Mouse (Mus musculus) heart, adult 9 months (tissue): ENCODE measurements at regions not wholly inside any gene's neighbourhood (a gene's known extent, or its start where the extent isn't known, plus 50 kb on each side); places are given as distances from the start of the nearest gene placed in this dataset.

Source experiments
- DNase-seq, 2 experiments: peaks; one replicate each; pipeline ENCODE4 v3.0.0; 2022; ENCODE audit warnings: low spot score in 2 of 2

DNA sequence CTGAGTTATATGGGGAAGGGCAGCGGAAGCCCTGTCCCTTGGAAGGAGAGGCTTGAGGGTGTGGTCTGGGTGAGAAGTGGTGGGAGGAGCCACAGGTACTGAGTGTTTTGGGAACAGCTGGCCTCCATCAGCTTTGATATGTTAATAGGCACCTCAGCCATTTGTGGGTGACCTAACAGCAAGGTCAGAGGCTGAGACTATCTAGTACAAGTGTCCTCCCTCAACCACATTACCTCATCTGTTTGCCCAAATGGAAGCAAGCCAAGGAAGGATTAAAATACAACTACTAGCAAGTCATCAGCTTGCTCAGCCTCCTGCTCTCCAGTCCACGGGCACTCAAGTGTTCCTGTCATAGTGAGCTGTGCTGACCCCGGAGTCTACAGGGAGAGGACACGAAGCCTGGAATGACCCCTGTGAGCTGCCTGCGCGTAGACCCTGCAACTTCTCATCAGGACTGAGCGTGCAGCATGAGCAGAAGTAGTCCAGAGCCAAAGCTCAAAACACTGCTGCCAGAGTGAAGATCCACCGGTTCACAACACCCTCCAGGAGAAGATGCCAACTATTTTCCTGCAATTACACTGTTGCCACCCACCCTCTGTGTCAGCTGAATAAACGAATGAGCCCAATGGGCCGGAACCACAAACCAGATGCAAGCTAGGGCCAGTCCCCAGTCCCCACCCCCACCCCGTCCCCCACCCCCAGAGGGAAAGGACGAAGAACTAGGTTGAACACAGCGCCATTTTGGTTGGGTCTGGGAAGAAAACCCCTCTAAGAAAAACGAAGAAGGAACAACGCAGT is 239.6 kb downstream of the Qk start:
- peak; percentile 85 to 87 for DNase-seq

DNA sequence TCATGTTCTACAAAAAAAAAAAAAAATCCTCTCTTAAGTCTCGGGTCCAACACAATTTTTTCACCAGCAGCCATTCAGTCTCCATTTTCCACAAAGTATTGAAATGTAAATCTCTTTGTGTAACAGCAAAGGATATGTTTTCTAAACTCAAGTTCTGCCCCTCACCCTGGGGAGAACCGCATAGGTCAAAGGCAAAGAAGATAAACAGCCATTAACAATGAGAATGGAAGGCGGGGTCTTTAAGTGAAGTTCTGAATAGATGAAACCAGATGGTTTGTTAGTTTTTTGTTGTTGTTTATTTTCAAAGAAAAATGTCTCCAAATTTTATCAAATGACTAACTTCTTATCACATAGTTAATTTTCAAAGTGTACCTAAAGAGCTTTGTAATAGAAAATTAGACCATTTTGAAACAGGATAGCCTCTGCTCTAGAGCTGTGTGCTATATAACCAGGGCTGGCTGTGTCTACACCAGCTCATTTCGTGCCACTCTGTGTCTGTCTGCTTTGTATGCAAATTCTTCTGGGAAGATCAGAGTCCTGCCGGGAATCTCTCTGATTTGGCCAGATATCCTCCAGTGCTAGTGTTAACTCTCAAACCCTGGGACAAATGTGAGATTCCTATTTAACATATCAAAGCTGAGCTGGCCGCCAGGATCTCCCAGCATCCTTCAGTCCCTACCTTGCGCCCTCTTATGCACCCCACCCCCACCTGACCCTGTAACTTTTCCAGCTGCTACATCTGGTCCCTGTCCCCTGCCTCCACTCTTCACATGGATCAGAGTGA is 240.9 kb downstream of the Qk start:
- DNase-seq = no peak

DNA sequence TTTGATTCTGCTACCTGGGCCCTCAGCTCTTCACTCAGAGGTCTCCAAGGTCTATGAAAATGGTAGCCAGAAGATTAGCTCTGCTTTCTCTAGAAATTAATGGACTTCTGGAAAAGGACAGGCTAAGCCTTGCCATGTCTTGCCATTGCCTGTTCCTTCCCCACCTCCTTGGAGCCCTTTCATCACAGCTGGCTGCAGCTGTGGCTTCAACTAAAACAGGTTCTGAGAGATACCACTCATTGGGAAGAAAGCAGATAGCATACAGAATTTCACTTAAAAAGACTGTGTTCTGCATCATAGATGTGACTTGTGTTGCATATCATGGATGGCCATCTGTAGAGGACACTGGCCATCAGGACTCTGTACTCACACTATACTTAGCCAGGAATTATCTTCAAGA is 246.4 kb downstream of the Qk start:
- no peak for DNase-seq

DNA sequence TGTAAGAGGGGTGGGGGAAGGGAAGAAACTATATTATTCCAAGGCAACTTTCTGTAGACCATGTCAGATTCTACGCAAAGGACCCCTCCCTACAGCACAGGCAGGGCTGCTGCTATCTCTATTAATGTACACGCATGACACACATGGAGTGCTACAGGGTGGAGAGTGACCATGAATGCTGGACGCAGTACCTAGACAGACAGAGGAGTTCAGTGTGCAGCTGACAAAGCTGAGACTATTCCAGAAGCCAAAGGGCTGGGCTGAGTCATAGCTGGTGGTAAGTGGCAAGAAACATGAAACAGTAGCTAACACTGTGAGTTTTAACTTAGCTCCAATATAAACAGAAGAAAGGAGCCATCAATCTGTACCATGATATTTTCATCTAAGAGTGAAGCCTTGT is 250.4 kb downstream of the Qk start:
- no peak for DNase-seq

DNA sequence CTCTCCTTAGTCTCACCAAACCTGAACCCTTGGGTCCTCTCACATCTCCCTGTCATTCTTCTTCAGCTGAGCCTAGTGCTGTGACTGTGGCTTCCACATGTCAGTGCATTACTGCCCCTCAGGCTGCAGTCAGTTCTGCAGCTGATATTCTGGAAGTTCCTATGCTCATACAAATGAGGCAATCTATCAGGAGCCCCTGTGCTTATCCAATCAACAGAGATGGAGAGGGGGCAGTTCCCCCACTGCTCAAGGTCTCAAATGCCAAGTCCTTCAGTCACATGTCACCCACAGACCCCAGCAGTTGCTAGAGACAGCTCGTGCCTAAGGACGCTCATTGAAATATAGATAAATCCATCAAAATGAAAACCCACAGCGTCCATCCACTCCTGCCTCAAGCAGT is 254.5 kb downstream of the Qk start:
- DNase-seq = no peak

DNA sequence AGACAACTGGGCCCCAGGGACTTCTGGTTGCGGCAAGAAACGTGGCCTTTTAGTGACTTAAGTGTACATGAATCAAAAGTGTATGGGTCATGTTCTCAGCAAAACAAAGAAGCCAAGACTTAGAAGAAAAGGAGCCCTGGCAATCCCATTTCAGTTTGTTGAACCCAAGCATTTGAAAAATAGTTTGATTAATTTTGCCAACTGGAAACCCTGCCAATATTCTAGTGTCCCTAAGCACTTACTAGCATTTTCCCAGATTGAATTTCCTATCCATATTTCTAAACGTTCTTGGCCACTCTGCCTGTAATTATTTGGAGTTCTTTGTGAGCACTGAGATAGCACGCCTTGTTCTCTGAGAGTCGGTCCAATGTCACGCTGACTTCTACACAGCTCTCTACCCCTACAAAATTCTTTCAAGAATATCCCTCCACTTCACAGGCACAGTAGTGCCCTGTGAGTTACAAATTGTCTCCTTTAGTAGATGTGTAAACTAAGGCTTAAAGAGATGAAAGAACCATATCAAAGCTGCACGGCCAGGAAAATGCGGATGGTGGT is 257.0 kb downstream of the Qk start:
- DNase-seq = peak; percentile 25 to 53

DNA sequence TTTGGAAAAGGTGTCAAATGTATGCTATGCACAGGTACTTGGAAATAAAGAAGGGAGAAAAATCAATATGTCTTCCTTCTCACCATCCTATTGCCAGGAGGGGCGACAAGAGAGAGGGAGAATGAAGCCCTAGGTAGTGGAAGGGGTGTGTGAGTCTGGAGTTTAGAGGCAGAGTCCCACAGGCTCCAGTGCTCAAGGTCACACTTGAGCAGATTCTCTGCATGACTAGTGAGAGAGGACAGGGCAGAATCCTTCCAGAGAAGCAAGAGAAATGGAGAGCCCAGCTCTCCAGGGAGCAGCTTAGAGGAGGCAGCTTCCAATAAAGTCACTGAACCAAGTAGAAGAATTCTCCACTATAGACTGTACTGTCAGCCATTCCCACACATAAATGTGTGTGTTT is 261.9 kb downstream of the Qk start:
- DNase-seq = no peak

DNA sequence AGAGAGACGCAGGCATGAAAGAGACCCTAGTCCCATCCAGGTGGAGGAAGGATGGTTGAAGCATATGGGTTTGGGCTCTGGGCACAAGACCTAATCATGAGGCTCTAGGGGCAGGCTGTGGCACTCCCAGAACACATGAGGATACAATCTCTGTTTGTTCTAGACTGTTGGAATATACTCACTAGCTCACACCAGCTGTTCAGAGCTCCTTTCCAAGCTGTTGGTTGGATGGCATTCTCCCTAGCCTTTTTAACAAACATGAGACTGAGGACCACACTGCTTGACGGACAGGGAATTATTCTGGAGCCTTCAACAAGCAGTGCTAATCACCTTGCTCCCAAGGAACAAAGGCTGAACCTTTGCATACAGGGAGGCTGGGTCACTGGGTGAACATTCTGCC is 263.6 kb downstream of the Qk start:
- DNase-seq = no peak

DNA sequence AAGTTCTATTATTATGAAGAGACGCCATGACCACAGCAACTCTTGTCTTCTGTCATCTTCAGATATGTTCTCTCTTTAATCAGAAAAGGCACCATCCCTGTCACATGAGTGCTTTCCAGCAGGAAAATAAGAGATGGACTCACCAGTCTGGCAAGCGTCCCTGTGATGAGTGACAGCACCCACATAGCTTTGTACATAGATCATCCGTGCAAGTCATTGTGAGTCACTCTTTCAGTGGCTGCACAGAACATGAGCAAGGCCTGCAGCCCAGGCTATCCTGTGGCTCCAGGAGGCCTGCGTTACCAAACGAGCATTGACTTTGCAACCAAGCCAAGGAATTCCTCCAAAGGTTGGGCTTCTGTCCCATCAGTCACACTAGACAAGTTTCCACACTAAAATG is 265.3 kb downstream of the Qk start:
- DNase-seq = peak in 1 of 2 experiments; percentile 33

DNA sequence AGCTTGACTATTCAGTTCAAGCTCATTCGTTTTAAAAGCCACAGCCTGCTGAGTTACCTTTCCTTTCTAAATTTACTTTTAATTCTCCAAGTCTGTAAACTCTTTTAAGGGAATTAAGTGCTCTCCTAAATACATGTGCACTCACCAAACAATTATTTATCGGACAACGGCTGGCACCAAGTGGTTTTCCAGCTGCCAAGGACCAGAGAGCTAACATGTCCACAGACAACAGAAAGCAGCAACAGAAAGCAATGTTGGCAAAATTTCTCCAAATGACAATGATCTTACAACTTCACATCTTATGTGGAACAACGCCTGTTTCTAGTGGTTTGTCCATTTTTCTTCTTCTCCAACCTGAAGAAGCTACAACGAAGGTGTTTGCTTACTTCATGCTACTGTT is 275.3 kb downstream of the Qk start:
- DNase-seq = no peak

DNA sequence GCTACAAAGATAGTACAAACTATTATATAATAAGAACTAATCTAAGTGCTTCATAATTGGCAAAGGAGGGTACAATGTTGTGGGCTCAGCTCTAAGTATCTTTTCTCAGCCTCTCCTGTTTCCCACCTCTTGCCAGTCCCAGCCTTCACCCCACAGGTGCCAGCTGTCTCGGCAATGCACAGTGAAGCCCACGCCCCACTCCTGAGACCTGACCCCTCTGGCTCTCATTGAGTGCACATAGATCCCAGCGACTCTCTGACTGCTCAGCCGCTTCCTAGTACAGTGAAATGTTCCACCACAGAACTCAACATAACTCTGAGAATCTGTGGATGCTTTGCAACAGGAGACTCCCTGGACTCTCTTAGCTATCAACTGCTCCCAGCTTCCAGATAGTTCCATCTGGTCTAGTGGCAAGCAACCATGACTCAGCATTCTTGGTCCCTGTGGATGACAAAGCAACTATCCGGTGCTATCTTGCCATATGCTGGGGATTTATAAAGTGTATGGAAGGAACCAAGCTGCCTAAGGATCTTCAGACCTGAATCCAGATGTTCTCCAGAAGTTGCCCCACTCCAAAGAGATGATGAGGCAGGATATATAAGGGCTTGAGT is 277.5 kb downstream of the Qk start:
- no peak for DNase-seq

DNA sequence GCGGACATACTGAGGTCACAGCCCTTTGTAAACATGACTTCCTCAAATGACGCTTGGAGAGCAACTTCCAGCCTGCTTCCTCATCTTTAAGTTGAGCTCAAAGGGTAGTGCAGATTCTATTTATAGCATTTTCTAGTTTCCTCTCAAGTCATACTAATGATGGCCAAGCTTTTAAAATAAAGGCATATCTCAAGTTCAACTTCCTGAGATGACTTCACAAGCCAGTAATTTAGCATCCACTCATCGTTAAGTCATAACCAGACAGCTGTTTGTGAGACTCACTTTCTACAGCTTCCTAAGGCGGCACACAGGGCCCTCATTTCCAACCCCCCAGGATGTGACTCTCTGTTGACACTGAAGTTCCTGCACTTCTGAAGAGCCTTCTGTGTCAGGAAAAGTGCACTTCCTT is 278.7 kb downstream of the Qk start:
- DNase-seq = peak; percentile 75 to 83

DNA sequence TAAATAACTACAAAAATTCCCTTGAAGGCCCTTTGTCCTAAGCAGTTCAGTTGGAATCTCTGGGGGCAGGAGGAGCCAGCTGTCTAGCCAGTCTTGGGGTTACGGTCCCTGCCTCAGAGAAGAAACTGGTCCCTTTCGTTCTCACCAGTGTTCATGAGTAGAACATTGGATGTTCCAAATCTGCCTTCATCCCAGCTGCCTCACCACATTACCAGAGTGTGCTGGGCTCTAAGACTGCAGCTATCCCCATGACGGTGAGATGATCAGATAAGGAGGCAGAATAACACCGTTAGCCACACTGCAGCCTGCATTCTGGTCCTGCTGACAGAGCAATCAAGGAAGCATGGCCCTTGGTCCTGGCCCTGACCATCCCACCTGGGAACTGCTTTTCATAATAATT is 279.3 kb downstream of the Qk start:
- DNase-seq = no peak

DNA sequence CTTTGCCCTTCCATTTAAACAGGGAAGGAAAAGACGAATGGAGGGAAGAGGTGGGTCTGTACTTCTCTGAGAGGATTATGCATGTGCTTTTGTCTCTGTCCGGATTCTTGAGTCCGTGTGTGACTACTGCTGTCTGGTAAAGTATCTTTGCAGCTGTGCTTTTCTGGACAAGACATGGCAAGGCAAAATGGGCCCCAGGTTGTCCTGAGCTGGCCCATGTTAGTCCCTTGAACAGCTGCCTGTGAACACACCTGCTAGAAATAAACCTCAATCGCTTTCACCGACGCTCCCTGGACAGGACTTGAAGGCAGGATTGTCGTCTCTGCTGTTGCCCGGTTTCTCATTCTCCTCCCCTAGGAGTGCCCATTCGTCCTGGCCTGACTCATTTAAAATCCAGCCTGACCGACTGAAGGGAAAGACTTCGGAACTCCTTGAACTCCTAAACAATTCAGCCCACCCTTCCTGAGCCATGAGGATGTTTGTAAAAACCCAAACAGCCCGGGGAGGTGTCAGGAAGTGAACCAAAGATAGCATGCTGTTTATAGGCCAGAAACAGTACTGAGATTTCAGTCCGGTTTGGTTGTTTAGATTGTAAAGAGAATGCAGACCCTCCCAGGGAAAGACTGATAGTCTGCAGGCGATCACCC is 281.7 kb downstream of the Qk start:
- DNase-seq = peak; percentile 65 to 82

DNA sequence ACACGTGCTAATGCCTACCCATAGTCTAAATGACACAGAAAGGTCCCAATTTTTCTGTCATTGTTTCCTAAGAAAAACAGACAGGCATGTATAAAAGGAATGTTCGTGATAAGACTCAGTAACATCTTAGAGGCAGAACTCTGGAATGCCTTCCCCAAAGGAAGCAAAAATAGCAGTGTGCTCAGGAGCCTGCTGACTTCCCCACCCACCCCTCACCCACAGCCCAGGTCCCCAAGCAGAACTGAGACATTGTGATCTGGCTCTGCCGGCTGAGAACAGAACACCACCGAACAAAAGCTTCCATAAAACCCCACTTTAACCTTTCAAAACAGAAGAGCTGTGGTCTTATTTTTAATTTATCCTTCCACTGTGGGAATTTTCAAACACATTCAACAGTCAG is 286.1 kb downstream of the Qk start:
- no peak for DNase-seq

DNA sequence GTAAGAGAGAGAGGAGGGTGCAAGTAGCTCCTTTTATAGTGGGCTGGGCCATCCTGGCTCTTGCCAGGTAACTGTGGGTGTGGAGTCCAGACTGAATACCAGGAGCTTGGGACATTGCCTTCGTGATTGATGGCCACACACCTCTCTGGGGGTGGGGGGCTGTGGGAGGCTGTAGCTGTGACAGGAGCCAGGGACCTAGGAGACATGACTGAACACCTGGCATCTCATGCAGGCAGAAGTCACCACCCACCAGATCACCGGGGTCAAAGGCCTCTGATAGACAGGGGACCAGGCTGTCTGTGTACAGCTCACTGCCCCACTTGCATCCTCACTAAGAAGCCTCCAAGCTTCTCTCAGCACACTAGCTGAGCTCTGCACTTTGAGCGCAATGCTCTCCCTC is 288.6 kb downstream of the Qk start:
- DNase-seq = no peak

DNA sequence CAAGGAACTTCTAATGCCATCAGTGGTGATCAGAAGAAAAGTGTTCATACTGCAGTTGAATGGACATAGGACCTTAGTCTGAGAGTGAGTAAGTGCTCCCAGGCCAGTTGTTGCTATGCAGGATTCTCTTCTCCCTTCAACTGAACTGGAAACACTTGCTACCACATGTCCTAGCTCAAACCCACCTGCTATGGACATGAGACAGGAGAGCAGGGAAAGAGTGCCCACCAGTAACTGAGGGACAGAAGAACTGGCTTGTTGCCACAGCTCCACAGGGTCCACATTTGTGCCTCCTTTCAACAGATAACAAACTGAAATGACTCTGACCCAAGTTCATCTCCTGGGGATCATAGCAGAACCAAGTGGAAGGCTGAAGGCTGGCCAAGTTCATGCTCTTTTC is 292.9 kb downstream of the Qk start:
- no peak for DNase-seq

DNA sequence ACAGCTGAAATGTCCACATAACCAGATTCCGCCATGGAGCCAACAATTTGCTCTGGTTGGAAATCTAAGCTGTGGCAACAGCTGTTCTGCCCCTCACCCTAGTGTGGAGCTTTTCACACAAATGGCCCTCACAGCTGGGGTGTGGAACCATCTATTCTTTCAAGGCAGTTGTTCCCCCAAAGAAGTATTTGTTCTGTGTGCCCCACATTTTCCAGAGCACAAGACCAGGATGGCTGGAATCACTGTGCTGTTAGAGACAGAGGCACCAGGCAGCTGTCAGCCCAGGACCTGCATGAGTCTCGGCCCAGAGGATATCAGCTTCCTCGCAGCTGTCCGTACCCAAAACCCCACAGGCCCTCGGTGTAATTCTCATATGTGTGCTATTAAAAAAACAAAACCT is 294.4 kb downstream of the Qk start:
- no peak for DNase-seq

DNA sequence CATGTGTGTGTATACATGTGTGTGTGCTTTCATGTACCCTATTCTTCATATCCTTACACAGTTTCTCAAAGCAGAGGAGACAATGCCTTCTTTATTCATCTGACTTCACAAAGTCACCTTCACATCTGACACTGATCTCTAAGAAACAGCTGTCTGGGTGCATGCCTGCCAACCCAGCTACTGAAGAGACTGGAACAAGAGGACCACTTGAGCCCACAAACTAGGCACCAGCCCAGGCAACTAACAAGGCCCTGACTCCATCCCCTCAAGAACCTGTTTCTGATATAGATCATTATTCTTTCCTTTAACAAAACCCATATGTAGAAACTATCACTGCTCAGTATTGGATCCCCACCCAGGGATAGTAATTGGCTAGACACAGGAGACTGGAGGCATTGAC is 295.3 kb downstream of the Qk start:
- DNase-seq = no peak

DNA sequence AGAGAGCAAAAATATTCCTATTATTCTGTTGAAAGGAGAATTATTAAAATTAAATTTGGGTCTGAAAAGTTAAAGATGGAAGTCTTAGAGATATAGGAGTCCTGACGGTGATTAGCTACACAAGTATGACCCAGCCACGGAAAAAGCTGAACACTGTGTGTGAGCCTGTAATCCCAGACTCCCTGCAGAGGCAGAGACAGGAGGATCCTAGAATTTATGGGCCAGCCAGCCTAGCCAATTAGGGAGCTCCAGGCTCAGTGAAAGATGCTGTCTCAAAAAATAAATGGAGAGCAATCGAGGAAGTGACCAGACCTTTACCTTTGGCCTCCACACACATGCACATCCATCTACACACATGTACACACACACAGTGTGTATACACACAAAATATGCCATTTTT is 307.5 kb downstream of the Qk start:
- no peak for DNase-seq

DNA sequence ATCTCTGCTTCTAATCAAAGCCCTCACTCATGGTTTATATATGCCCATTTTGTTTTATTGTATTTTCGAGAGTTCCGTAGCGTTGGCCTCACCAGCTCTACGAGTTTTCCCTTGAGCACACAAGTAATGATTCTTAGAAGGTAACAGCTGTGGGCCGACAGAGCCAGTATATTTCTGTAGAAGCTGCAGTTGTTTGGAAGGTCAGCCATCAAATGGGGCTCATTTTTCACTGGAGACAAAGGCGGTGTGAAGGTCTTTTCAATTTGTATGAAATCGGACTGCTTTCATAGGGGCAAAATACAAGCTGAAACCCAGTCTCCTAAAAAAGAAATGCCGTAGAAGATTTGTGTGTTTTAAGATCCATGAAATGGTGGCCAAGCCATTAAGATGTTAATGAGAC is 307.9 kb downstream of the Qk start:
- no peak for DNase-seq

DNA sequence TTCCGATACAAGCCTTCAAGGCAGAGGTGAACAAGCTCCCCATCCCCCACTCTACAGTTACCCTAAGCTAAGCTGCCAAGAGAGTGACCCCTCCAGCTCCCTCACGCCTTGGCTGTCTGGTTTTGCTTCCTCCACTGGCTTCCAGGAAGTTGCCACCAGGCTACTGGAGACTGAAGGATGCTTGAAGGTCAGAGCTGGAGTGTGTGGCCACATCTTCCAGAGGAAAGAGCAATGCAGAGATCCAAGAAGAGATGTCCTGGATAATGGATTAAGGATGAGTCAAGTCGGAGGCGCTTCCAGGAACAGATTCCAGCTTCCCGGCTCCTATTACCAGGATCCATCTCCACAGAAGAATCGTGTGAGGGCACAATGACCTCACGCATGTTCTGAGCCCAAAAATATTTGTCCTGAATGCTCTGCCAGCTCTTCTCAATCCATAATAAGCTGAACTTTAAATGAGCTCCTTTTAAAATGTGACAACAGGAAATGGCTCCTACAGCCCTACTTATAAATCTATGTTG is 318.5 kb downstream of the Qk start:
- DNase-seq = peak; percentile 34 to 56
